ENCODE assay signal across 8 mouse cellular contexts in genomic region chr8:70862824-70863641, GRCm38 (mm10). TPM values are rescaled to one million over a fixed set of nuclear protein-coding genes. Genes with fewer than 3 reads are reported as not detected.
DNase-seq lines count a peak whose midpoint lies in the region; ATAC-seq and TF ChIP-seq lines count a peak whose summit lies in the region.

TSS of gene Kcnn1 (minus strand) at chr8:70863258.

- peaks cover 45% of the 10 kb centered on the region for H3K4me1 ChIP-seq in kidney, embryonic 16.5 days (ENCODE audit: insufficient read depth, low read length)
- peaks cover 11% of the 10 kb centered on the region for H3K4me1 ChIP-seq in forebrain, postnatal 0 days (ENCODE audit: insufficient read depth)
- H3K4me1 ChIP-seq in intestine, postnatal 0 days (replicated peaks; ENCODE audit: control insufficient read depth, insufficient read depth, low read length) = peaks cover 13% of the 10 kb centered on the region; the same call in 1 of the 2 replicates
- peaks cover 72% of the 10 kb centered on the region for H3K4me1 ChIP-seq in midbrain, embryonic 13.5 days (replicated peaks)

- peak within 1 kb of the TSS; percentile 64 for H3K4me3 ChIP-seq in kidney, embryonic 16.5 days (ENCODE audit: low read length)
- H3K4me3 ChIP-seq in forebrain, postnatal 0 days (ENCODE audit: low read depth, low read length) = peak within 1 kb of the TSS; percentile 49
- peak within 1 kb of the TSS; percentile 33 for H3K4me3 ChIP-seq in intestine, postnatal 0 days (ENCODE audit: low read depth, low read length)
- peak within 1 kb of the TSS; percentile 67 for H3K4me3 ChIP-seq in midbrain, embryonic 13.5 days (replicated peaks)

- peak within 1 kb of the TSS; percentile 80 for H3K4me2 ChIP-seq in kidney, embryonic 16.5 days (replicated peaks; ENCODE audit: low read depth, low read length)
- H3K4me2 ChIP-seq in forebrain, postnatal 0 days (ENCODE audit: low read depth) = peak within 1 kb of the TSS; percentile 90
- peak within 1 kb of the TSS; percentile 67 for H3K4me2 ChIP-seq in intestine, postnatal 0 days (replicated peaks; ENCODE audit: low read depth)
- H3K4me2 ChIP-seq in midbrain, embryonic 13.5 days (replicated peaks) = peak within 1 kb of the TSS; percentile 95

- no peak within 1 kb of the TSS for H3K27ac ChIP-seq in kidney, embryonic 16.5 days (ENCODE audit: low read length)
- peak within 1 kb of the TSS; percentile 92 for H3K27ac ChIP-seq in forebrain, postnatal 0 days (ENCODE audit: low read depth, low read length)
- no peak within 1 kb of the TSS for H3K27ac ChIP-seq in intestine, postnatal 0 days (ENCODE audit: low read depth, low read length)
- H3K27ac ChIP-seq in midbrain, embryonic 13.5 days = peak within 1 kb of the TSS; percentile 94

- H3K9me3 ChIP-seq in kidney, embryonic 16.5 days (ENCODE audit: low read length) = no peaks in the 10 kb centered on the region
- H3K9me3 ChIP-seq in forebrain, postnatal 0 days (ENCODE audit: low read length) = no peaks in the 10 kb centered on the region
- no peaks in the 10 kb centered on the region for H3K9me3 ChIP-seq in intestine, postnatal 0 days (ENCODE audit: control insufficient read depth)
- no peaks in the 10 kb centered on the region for H3K9me3 ChIP-seq in midbrain, embryonic 13.5 days

- WGBS in kidney, embryonic 16.5 days = under 1% methylated on average over 55 of the region's 55 CpGs
- 2% methylated on average over 55 of the region's 55 CpGs for WGBS in forebrain, postnatal 0 days
- WGBS in intestine, postnatal 0 days = 1% methylated on average over 55 of the region's 55 CpGs
- under 1% methylated on average over 55 of the region's 55 CpGs for WGBS in midbrain, embryonic 13.5 days

- DNase-seq in kidney, adult 18-20 months = no peak
- DNase-seq in MN1 (ENCODE audit: low spot score) = peak; percentile 67
- DNase-seq in forebrain, postnatal 0 days = peak; percentile 14
- no peak for DNase-seq in right cerebral cortex, postnatal 36 days (ENCODE audit: low spot score in 2 of 2)
- DNase-seq in spleen, postnatal 10 days (ENCODE audit: low spot score in 2 of 2) = no peak

- peak within 1 kb of the TSS; percentile 67 for H3K9ac ChIP-seq in kidney, embryonic 16.5 days (replicated peaks; ENCODE audit: low read length)
- H3K9ac ChIP-seq in forebrain, postnatal 0 days = peak within 1 kb of the TSS; percentile 65
- H3K9ac ChIP-seq in intestine, postnatal 0 days (ENCODE audit: low read depth, low read length) = peak within 1 kb of the TSS; percentile 22; the same call in 1 of the 2 replicates
- peak within 1 kb of the TSS; percentile 93 for H3K9ac ChIP-seq in midbrain, embryonic 13.5 days (replicated peaks)

- peaks cover 36% of the 10 kb centered on the region for H3K27me3 ChIP-seq in kidney, embryonic 16.5 days (ENCODE audit: insufficient read depth, low read length)
- no peaks in the 10 kb centered on the region for H3K27me3 ChIP-seq in forebrain, postnatal 0 days (ENCODE audit: insufficient read depth, low read length)
- H3K27me3 ChIP-seq in intestine, postnatal 0 days (replicated peaks; ENCODE audit: control insufficient read depth, insufficient read depth, low read length) = peaks cover 38% of the 10 kb centered on the region
- H3K27me3 ChIP-seq in midbrain, embryonic 13.5 days = no peaks in the 10 kb centered on the region

- peak; percentile 48 for TF ChIP-seq CTCF in forebrain, postnatal 0 days (IDR thresholded peaks at IDR 0.05; ENCODE audit: low read depth)
- TF ChIP-seq CTCF in intestine, postnatal 0 days (IDR thresholded peaks at IDR 0.05; ENCODE audit: low read depth) = peak; percentile 58

- no peaks in the 10 kb centered on the region for H3K36me3 ChIP-seq in kidney, embryonic 16.5 days (ENCODE audit: insufficient read depth, low read length)
- H3K36me3 ChIP-seq in forebrain, postnatal 0 days (ENCODE audit: insufficient read depth) = 0 out of 2 replicates have a peak, but pooled peaks cover 5% of the 10 kb centered on the region
- H3K36me3 ChIP-seq in intestine, postnatal 0 days (ENCODE audit: control insufficient read depth, insufficient read depth) = peaks cover 7% of the 10 kb centered on the region; the same call in 1 of the 2 replicates
- H3K36me3 ChIP-seq in midbrain, embryonic 13.5 days = peaks cover 6% of the 10 kb centered on the region

- ATAC-seq in kidney, embryonic 16.5 days (ENCODE audit: low FRiP score, low TSS enrichment) = no peak
- ATAC-seq in forebrain, postnatal 0 days = no peak
- ATAC-seq in intestine, postnatal 0 days = no peak
- 0 out of 2 replicates have a peak, but pooled peaks have one; percentile 3 for ATAC-seq in midbrain, embryonic 13.5 days

RNA-seq across cellular contexts. Expression of gene Kcnn1, which starts in this region (rescaled TPM):
- polyA plus RNA-seq in kidney, embryonic 16.5 days (2015; fragmentation: Nextera tagmentation; extraction: Ambion mirVana) = 2.9 and 4.9 TPM in 2 replicates
- 20.5 and 31.5 TPM in 2 replicates for total RNA-seq in forebrain, postnatal 0 days (2014; rRNA removed)
- 9.4 and 9.8 TPM in 2 replicates for polyA plus RNA-seq in forebrain, postnatal 0 days (2015; fragmentation: Nextera tagmentation; extraction: Ambion mirVana)
- 0.17 and 0.30 TPM in 2 replicates for polyA plus RNA-seq in intestine, postnatal 0 days (2015; fragmentation: Nextera tagmentation; extraction: Ambion mirVana)
- polyA plus RNA-seq in midbrain, embryonic 13.5 days (2015; fragmentation: Nextera tagmentation; extraction: Ambion mirVana) = 19.6 and 26.9 TPM in 2 replicates

Comparison
In these comparisons a context has a peak if more than half of its experiments do, and no peak if none do; other contexts are left out.
1. H3K27ac ChIP-seq: peak in forebrain, postnatal 0 days (single experiment) and midbrain, embryonic 13.5 days (single experiment); none in kidney, embryonic 16.5 days (single experiment) and intestine, postnatal 0 days (single experiment).
2. H3K9ac ChIP-seq: peak in every context shown above with its lines; median percentile 93 in midbrain, embryonic 13.5 days; 67 in kidney, embryonic 16.5 days; 65 in forebrain, postnatal 0 days; 22 in intestine, postnatal 0 days.
3. DNase-seq: peak in MN1 (single experiment) and forebrain, postnatal 0 days (single experiment); none in kidney, adult 18-20 months (single experiment), right cerebral cortex, postnatal 36 days (0 of 2) and spleen, postnatal 10 days (0 of 2).
4. Peak in every context shown above with its lines, with median percentiles within 50 percentile points of each other: H3K4me2 ChIP-seq and H3K4me3 ChIP-seq.